Mouse (Mus musculus) C2C12 (cell line): ENCODE results near the gene B3gnt6.
"Not testable (repeated sequence)": the region's sequence is repeated elsewhere in the genome, so short reads cannot be mapped to it uniquely, and the experiment has no call there.

ENCODE experiments used
- CEBPB ChIP-seq: IDR thresholded peaks from one replicate; pipeline ENCODE4 v1.6.1; 2011; ENCODE audit warnings: low read depth, mild to moderate bottlenecking, control low read depth, moderate library complexity
- CTCF ChIP-seq: IDR thresholded peaks from one replicate; pipeline ENCODE4 v1.5.1; 2011; ENCODE audit not compliant: control insufficient read depth, insufficient read depth, insufficient read length
- FOSL1 ChIP-seq: IDR thresholded peaks from one replicate; pipeline ENCODE4 v1.8.0; 2011; ENCODE audit warnings: mild to moderate bottlenecking, low read length; ENCODE audit not compliant: poor library complexity, insufficient read depth, severe bottlenecking
- MYOD1 ChIP-seq: IDR thresholded peaks from one replicate; pipeline ENCODE4 v1.6.1; 2011; ENCODE audit warnings: low read depth; ENCODE audit not compliant: control insufficient read depth, insufficient read length

- TF ChIP-seq FOSL1, CTCF, MYOD1, CEBPB: not testable (repeated sequence)
Measured at GRCm38 (mm10) chr7:98187332-98187731, 11.9 kb downstream of the B3gnt6 start.
